Mouse (Mus musculus): Measurements from ENCODE around the gene Frs3. TPM values are rescaled to one million over a fixed set of nuclear protein-coding genes. Genes with fewer than 3 reads are reported as not detected.

The Frs3 gene
- polyA plus RNA-seq, 1 experiment from 2014 or later: 8.0 TPM

DNA sequence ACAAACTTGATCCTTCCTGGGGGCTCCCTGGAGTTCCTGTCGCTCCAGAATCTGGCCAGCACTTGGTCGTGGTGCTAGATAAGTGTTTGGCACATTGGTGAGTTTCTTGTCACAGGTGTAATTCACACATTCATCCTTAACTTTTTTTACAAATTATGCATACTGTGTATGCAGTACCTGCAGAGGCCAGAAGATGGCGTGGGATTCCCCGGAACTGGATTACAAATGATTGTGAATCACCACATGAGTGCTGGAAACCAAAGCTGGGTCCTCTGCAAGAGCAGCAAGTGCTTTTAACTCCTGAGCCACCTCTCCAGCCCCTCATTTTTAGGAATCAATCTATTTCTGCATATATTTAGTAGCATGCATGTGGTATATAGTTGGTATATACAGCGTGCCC lies 63.0 kb downstream of the Frs3 start:
- Histone ChIP-seq H3K4me3 (no peak overlapping the region), H3K9ac (no peak overlapping the region), H3K27ac (no peak overlapping the region), H3K36me3 (no peaks in the 10 kb centered on the region), H3K4me1 (0 out of 2 replicates have a peak, but pooled peaks cover 3% of the 10 kb centered on the region), H3K27me3 (no peaks in the 10 kb centered on the region), H3K9me3 (no peaks in the 10 kb centered on the region), H3K4me2 (replicated peaks) (no peak overlapping the region)
- WGBS: 76% methylated on average over 5 of the region's 5 CpGs
- no peak for ATAC-seq (ENCODE audit: insufficient number of reproducible peaks, insufficient read depth, low FRiP score, low TSS enrichment)

DNA sequence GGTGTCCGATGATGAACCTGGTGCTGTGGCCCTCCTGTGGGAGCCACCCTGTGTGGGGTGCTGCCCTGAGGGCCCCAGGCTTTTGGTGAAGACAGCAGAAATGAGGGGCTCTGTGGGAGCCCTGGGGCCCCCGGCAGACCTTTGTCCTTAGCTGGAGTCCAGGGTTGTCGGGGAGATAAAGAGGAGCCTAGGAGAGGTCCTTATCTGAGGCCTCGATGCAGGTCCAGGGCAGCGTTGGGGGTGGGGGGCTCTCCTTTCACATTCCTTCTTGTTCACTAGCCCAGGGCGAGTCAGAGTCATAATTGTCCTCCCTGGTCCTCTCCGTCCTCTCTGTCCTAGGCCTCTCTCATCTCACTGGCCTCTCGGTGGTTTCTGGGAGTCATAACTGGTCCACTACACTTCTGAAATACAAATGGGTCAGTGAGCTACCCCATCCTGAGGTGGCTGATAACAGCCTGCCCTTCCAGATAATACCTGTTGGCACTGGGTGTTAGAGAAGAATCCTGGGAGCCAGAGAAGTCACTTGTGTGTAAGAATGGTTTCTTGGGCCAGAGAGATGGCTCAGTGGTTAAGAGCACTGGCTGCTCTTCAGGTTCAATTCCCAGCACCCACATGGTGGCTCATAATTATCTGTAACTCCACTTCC lies 64.4 kb downstream of the Frs3 start:
- WGBS: 81% methylated on average over 8 of the region's 8 CpGs
- Histone ChIP-seq H3K4me2 (replicated peaks) (no peak overlapping the region), H3K4me1 (0 out of 2 replicates have a peak, but pooled peaks cover 3% of the 10 kb centered on the region), H3K9me3 (no peaks in the 10 kb centered on the region), H3K9ac (no peak overlapping the region), H3K27me3 (0 out of 2 replicates have a peak, but pooled peaks cover 3% of the 10 kb centered on the region), H3K4me3 (no peak overlapping the region), H3K27ac (no peak overlapping the region), H3K36me3 (no peaks in the 10 kb centered on the region)
- no peak for ATAC-seq (ENCODE audit: insufficient number of reproducible peaks, insufficient read depth, low FRiP score, low TSS enrichment)

Other genes with a start within 250 kb of the Frs3 start
- gene Taf8, start 186.7 kb upstream of the Frs3 start, polyA plus RNA-seq (2016; fragmentation: Nextera tagmentation; extraction: Ambion mirVana): 34.2 and 35.8 TPM in 2 replicates
- gene Ccnd3, start 184.0 kb upstream of the Frs3 start, polyA plus RNA-seq (2016; fragmentation: Nextera tagmentation; extraction: Ambion mirVana): 355 and 362 TPM in 2 replicates
- gene Bysl, start 77.5 kb upstream of the Frs3 start, polyA plus RNA-seq (2016; fragmentation: Nextera tagmentation; extraction: Ambion mirVana): 29.6 and 30.7 TPM in 2 replicates
- gene Med20, start 77.4 kb upstream of the Frs3 start, polyA plus RNA-seq (2016; fragmentation: Nextera tagmentation; extraction: Ambion mirVana): 46.9 and 47.2 TPM in 2 replicates
- gene Gm20517, start 77.4 kb upstream of the Frs3 start, polyA plus RNA-seq (2016; fragmentation: Nextera tagmentation; extraction: Ambion mirVana): 1.6 and 2.2 TPM in 2 replicates
- 9.5 and 11.0 TPM in 2 replicates for gene Usp49, start 58.3 kb upstream of the Frs3 start, polyA plus RNA-seq (2016; fragmentation: Nextera tagmentation; extraction: Ambion mirVana)
- 397 and 414 TPM in 2 replicates for gene Tomm6, start 644 bp upstream of the Frs3 start, polyA plus RNA-seq (2016; fragmentation: Nextera tagmentation; extraction: Ambion mirVana)
- gene Gm21981, start 5.4 kb downstream of the Frs3 start, polyA plus RNA-seq (2016; fragmentation: Nextera tagmentation; extraction: Ambion mirVana): 0.27 and 0.31 TPM in 2 replicates
- gene Prickle4, start 5.7 kb downstream of the Frs3 start, polyA plus RNA-seq (2016; fragmentation: Nextera tagmentation; extraction: Ambion mirVana): 0.87 and 1.2 TPM in 2 replicates
- gene Pgc, start 37.8 kb downstream of the Frs3 start, polyA plus RNA-seq (2016; fragmentation: Nextera tagmentation; extraction: Ambion mirVana): not detected in 2 replicates
- gene Tfeb, start 48.0 kb downstream of the Frs3 start, polyA plus RNA-seq (2016; fragmentation: Nextera tagmentation; extraction: Ambion mirVana): 5.2 and 6.0 TPM in 2 replicates
- gene Mdfi, start 145.7 kb downstream of the Frs3 start, polyA plus RNA-seq (2016; fragmentation: Nextera tagmentation; extraction: Ambion mirVana): 35.6 and 49.2 TPM in 2 replicates
- 51.0 and 52.4 TPM in 2 replicates for gene Foxp4, start 235.6 kb downstream of the Frs3 start, polyA plus RNA-seq (2016; fragmentation: Nextera tagmentation; extraction: Ambion mirVana)

Data from embryonic facial prominence, embryonic 12.5 days (tissue).